In genomic region chr3:55213785-55214184, GRCm38 (mm10) we compare ENCODE assay signal across 21 mouse cellular contexts. TPM values are rescaled to one million over a fixed set of nuclear protein-coding genes. Genes with fewer than 3 reads are reported as not detected.
A peak's percentile ranks its signal among the peaks of the same experiment; 100 is the strongest.
DNase-seq lines count a peak whose midpoint lies in the region; ATAC-seq and TF ChIP-seq lines count a peak whose summit lies in the region.
"Had no signal": no experiment of that assay in that cellular context is flagged by ENCODE, and none has a peak within 500 bp of the region (broad histone marks: within the 10 kb centered on the region; RNA-seq: fewer than 3 reads in every experiment).

No protein-coding gene starts in this region.

- no peak overlapping the region for H3K4me2 ChIP-seq in kidney, postnatal 0 days (ENCODE audit: low read length)
- H3K4me2 ChIP-seq in hindbrain, embryonic 16.5 days (ENCODE audit: low read length) = no peak overlapping the region
- H3K4me2 ChIP-seq: lung, embryonic 15.5 days had no signal

- H3K36me3 ChIP-seq in kidney, postnatal 0 days (ENCODE audit: insufficient read depth, low read length) = no peaks in the 10 kb centered on the region
- H3K36me3 ChIP-seq in hindbrain, embryonic 16.5 days (ENCODE audit: control insufficient read depth, insufficient read depth, low read length) = no peaks in the 10 kb centered on the region
- H3K36me3 ChIP-seq: lung, embryonic 15.5 days had no signal

- no peak for TF ChIP-seq CTCF in kidney, postnatal 0 days (IDR thresholded peaks at IDR 0.05; ENCODE audit: low read depth)
- TF ChIP-seq CTCF in brain, embryonic 14.5 days (IDR thresholded peaks at IDR 0.05; ENCODE audit: borderline replicate concordance, extremely low read depth, insufficient read depth, insufficient read length) = no peak

- no peak for TF ChIP-seq POLR2A in brain, embryonic 14.5 days (IDR thresholded peaks at IDR 0.05; ENCODE audit: borderline replicate concordance, extremely low read depth, insufficient read depth, insufficient read length, poor library complexity, severe bottlenecking)

- ATAC-seq in kidney, postnatal 0 days (replicated peaks; ENCODE audit: low FRiP score, low read depth) = no peak
- no peak for ATAC-seq in hindbrain, embryonic 16.5 days
- ATAC-seq: Patski had no signal

- no peaks in the 10 kb centered on the region for H3K4me1 ChIP-seq in kidney, postnatal 0 days (replicated peaks; ENCODE audit: insufficient read depth, low read length)
- peaks cover 6% of the 10 kb centered on the region for H3K4me1 ChIP-seq in hindbrain, embryonic 16.5 days (ENCODE audit: control insufficient read depth, insufficient read depth, low read depth, low read length)
- H3K4me1 ChIP-seq: megakaryocyte, embryonic 14.5 days had no signal

- no peaks in the 10 kb centered on the region for H3K27me3 ChIP-seq in kidney, postnatal 0 days (ENCODE audit: insufficient read depth, low read length)
- H3K27me3 ChIP-seq in hindbrain, embryonic 16.5 days (replicated peaks; ENCODE audit: control insufficient read depth, insufficient read depth, low read length) = no peaks in the 10 kb centered on the region
- H3K27me3 ChIP-seq: lung, embryonic 15.5 days; megakaryocyte, embryonic 14.5 days; Patski had no signal

- no peaks in the 10 kb centered on the region for H3K9me3 ChIP-seq in kidney, postnatal 0 days (replicated peaks; ENCODE audit: low read length)
- no peaks in the 10 kb centered on the region for H3K9me3 ChIP-seq in hindbrain, embryonic 16.5 days (ENCODE audit: control insufficient read depth, low read length)
- H3K9me3 ChIP-seq: lung, embryonic 15.5 days had no signal

- H3K27ac ChIP-seq in kidney, postnatal 0 days = no peak overlapping the region
- peak overlapping the region; percentile 36; the same call in 1 of the 2 replicates for H3K27ac ChIP-seq in hindbrain, embryonic 16.5 days (ENCODE audit: low read depth, low read length)
- H3K27ac ChIP-seq: lung, embryonic 15.5 days had no signal

- H3K9ac ChIP-seq in kidney, postnatal 0 days (ENCODE audit: low read depth, low read length) = no peak overlapping the region
- no peak overlapping the region for H3K9ac ChIP-seq in hindbrain, embryonic 16.5 days (ENCODE audit: low read depth, low read length)
- H3K9ac ChIP-seq: lung, embryonic 15.5 days had no signal

- no peak overlapping the region for H3K4me3 ChIP-seq in kidney, postnatal 0 days (replicated peaks; ENCODE audit: low read depth, low read length)
- no peak overlapping the region for H3K4me3 ChIP-seq in hindbrain, embryonic 16.5 days (ENCODE audit: low read length)
- H3K4me3 ChIP-seq: erythroblast, embryonic 14.5 days; lung, embryonic 15.5 days; megakaryocyte, embryonic 14.5 days had no signal

- intact Hi-C loops in heart, postnatal 10 days (cut with DNase I) = no loop called here
- intact Hi-C loops in left cerebral cortex, postnatal 14 days (cut with DNase I) = no loop called here

- peak; percentile 79 for DNase-seq in heart, adult 11 months
- DNase-seq in heart, postnatal 10 days = no peak
- DNase-seq in kidney, postnatal 0 days (ENCODE audit: low spot score) = peak; percentile 57
- DNase-seq in kidney, postnatal 10 days = no peak
- DNase-seq in brain, embryonic 14.5 days (ENCODE audit: low read depth) = peak; percentile 48
- no peak for DNase-seq in B cell, adult 2 months
- no peak for DNase-seq in left cerebral cortex, postnatal 14 days (ENCODE audit: low spot score in 2 of 2)
- DNase-seq: cerebellum, adult 9-11 months; gastrocnemius, postnatal 10 days; spleen, adult 18-20 months; thymus, postnatal 4 days had no signal

- WGBS in kidney, postnatal 0 days = 19% methylated on average over 4 of the region's 4 CpGs
- 48% methylated on average over 4 of the region's 4 CpGs for WGBS in hindbrain, embryonic 16.5 days

RNA-seq across cellular contexts. Expression of gene Dclk1, which starts 28.4 kb away (rescaled TPM):
- total RNA-seq in heart, postnatal 10 days (2021) = 10 to 100 TPM; 11.9 to 13.0 TPM
- polyA plus RNA-seq in kidney, postnatal 0 days (2015; fragmentation: Nextera tagmentation; extraction: Ambion mirVana) = 18.3 and 27.5 TPM in 2 replicates
- 114 and 175 TPM in 2 replicates for polyA plus RNA-seq in brain, embryonic 14.5 days (2012; rRNA removed)
- polyA plus RNA-seq in hindbrain, embryonic 16.5 days (2015; fragmentation: Nextera tagmentation; extraction: Ambion mirVana) = 234 and 262 TPM in 2 replicates
- total RNA-seq in left cerebral cortex, postnatal 14 days (2021) = 1,000 to 10,000 TPM; 1,062 to 1,119 TPM
- total RNA-seq: hematopoietic stem cell, adult 5-6 weeks had no signal
- polyA plus RNA-seq: erythroblast, embryonic 14.5 days had no signal

RNA-seq across cellular contexts. Expression of gene Sohlh2, which starts 32.0 kb away (rescaled TPM):
- not detected for total RNA-seq in heart, postnatal 10 days (2021)
- not detected in 2 replicates for polyA plus RNA-seq in kidney, postnatal 0 days (2015; fragmentation: Nextera tagmentation; extraction: Ambion mirVana)
- 0.04 TPM in 1 of 2 replicates, not detected in the other for polyA plus RNA-seq in brain, embryonic 14.5 days (2012; rRNA removed)
- polyA plus RNA-seq in hindbrain, embryonic 16.5 days (2015; fragmentation: Nextera tagmentation; extraction: Ambion mirVana) = 0.06 TPM in 1 of 2 replicates, not detected in the other
- total RNA-seq in left cerebral cortex, postnatal 14 days (2021) = not detected
- total RNA-seq: adrenal gland, adult 18-20 months; hematopoietic stem cell, adult 5-6 weeks; layer of hippocampus, postnatal 10 days had no signal
- polyA plus RNA-seq: erythroblast, embryonic 14.5 days; kidney, embryonic 16.5 days; limb, embryonic 11.5 days; Patski had no signal

Comparison
In these comparisons a context has a peak if more than half of its experiments do, and no peak if none do; other contexts are left out.
1. DNase-seq: peak in heart, adult 11 months (single experiment), kidney, postnatal 0 days (single experiment) and brain, embryonic 14.5 days (single experiment); none in heart, postnatal 10 days (0 of 2), kidney, postnatal 10 days (single experiment), B cell, adult 2 months (0 of 2) and left cerebral cortex, postnatal 14 days (0 of 2).